Mouse (Mus musculus): ENCODE results near the gene March10. TPM values are rescaled to one million over a fixed set of nuclear protein-coding genes. Genes with fewer than 3 reads are reported as not detected.

Gene March10
- total and polyA plus RNA-seq, 3 experiments = 0.08 TPM; not detected in 2

- Histone ChIP-seq H3K4me3 (no peak overlapping the region), H3K27ac (peak overlapping the region; percentile 12; the same call in 1 of the 2 replicates), H3K27me3 (ENCODE audit: control insufficient read depth, insufficient read depth, low read length) (no peaks in the 10 kb centered on the region), H3K9ac (ENCODE audit: low read depth, low read length) (no peak overlapping the region), H3K4me1 (ENCODE audit: control insufficient read depth, insufficient read depth, low read length) (peaks cover 4% of the 10 kb centered on the region), H3K36me3 (ENCODE audit: control insufficient read depth, insufficient read depth, low read length) (peaks cover 2% of the 10 kb centered on the region), H3K79me2 (replicated peaks; ENCODE audit: control insufficient read depth, insufficient read depth, low read length) (no peaks in the 10 kb centered on the region)
- intact Hi-C loops (cut with DNase I) = no loop called here
- TF ChIP-seq CTCF (IDR thresholded peaks at IDR 0.05) (no peak), EP300 (IDR thresholded peaks at IDR 0.05; ENCODE audit: insufficient read depth, low read depth, low read length) (no peak), POLR2A (IDR thresholded peaks at IDR 0.05; ENCODE audit: insufficient read depth, low read depth, low read length) (no peak)
- peak in 1 of 2 experiments; percentile 11 for DNase-seq
- WGBS = 47% methylated on average over 4 of the region's 4 CpGs
These were observed 13.0 kb upstream of the March10 start for GRCm38 (mm10) chr11:105469561-105469960.

DNA sequence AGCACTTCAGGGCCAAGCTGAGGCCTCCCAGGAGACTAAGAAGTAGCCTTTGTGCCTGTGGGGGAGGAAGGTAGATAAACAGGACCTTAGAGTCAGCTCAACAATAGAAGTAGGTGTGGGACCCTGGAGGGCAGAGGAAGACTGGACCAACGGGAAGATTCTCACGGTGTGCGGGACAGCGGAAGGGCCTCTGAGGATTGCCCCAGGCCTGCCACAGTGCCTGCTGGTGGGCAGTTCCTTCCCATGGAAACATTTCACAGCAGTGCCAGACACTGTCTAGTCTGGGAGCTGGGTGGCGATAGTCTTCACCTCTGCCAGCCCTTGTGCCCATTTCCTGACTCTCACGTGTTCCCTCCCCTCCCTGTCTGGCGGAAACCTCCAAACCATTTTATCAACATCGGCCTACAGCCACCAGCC, 12.6 kb upstream of the March10 start:
- intact Hi-C loops (cut with DNase I) = no loop called here
- H3K27me3 ChIP-seq (ENCODE audit: control insufficient read depth, insufficient read depth, low read length) = no peaks in the 10 kb centered on the region
- WGBS = 42% methylated on average over 8 of the region's 8 CpGs
- peak in 1 of 2 experiments; percentile 14 for DNase-seq
- TF ChIP-seq EP300 (IDR thresholded peaks at IDR 0.05; ENCODE audit: insufficient read depth, low read depth, low read length) = no peak
- TF ChIP-seq POLR2A (IDR thresholded peaks at IDR 0.05; ENCODE audit: insufficient read depth, low read depth, low read length) = no peak
- no peak for TF ChIP-seq CTCF (IDR thresholded peaks at IDR 0.05)
- H3K4me1 ChIP-seq (ENCODE audit: control insufficient read depth, insufficient read depth, low read length) = peaks cover 4% of the 10 kb centered on the region
- H3K9ac ChIP-seq (ENCODE audit: low read depth, low read length) = no peak overlapping the region
- H3K4me3 ChIP-seq = no peak overlapping the region
- peaks cover 2% of the 10 kb centered on the region for H3K36me3 ChIP-seq (ENCODE audit: control insufficient read depth, insufficient read depth, low read length)
- H3K79me2 ChIP-seq (replicated peaks; ENCODE audit: control insufficient read depth, insufficient read depth, low read length) = no peaks in the 10 kb centered on the region
- peak overlapping the region; percentile 1 for H3K27ac ChIP-seq

GRCm38 (mm10) chr11:105468436-105468835, 11.9 kb upstream of the March10 start:
- no peak for DNase-seq
- no peaks in the 10 kb centered on the region; the same call in 1 of the 2 replicates for H3K36me3 ChIP-seq (ENCODE audit: control insufficient read depth, insufficient read depth, low read length)
- H3K9ac ChIP-seq (ENCODE audit: low read depth, low read length) = no peak overlapping the region
- 82% methylated on average over 5 of the region's 5 CpGs for WGBS
- no peaks in the 10 kb centered on the region for H3K79me2 ChIP-seq (replicated peaks; ENCODE audit: control insufficient read depth, insufficient read depth, low read length)
- intact Hi-C loops (cut with DNase I) = no loop called here
- H3K27me3 ChIP-seq (ENCODE audit: control insufficient read depth, insufficient read depth, low read length) = no peaks in the 10 kb centered on the region
- no peak overlapping the region; the same call in 1 of the 2 replicates for H3K27ac ChIP-seq
- no peak overlapping the region for H3K4me3 ChIP-seq
- TF ChIP-seq EP300 (IDR thresholded peaks at IDR 0.05; ENCODE audit: insufficient read depth, low read depth, low read length) (no peak), CTCF (IDR thresholded peaks at IDR 0.05) (no peak), POLR2A (IDR thresholded peaks at IDR 0.05; ENCODE audit: insufficient read depth, low read depth, low read length) (no peak)
- H3K4me1 ChIP-seq (ENCODE audit: control insufficient read depth, insufficient read depth, low read length) = peaks cover 3% of the 10 kb centered on the region

DNA sequence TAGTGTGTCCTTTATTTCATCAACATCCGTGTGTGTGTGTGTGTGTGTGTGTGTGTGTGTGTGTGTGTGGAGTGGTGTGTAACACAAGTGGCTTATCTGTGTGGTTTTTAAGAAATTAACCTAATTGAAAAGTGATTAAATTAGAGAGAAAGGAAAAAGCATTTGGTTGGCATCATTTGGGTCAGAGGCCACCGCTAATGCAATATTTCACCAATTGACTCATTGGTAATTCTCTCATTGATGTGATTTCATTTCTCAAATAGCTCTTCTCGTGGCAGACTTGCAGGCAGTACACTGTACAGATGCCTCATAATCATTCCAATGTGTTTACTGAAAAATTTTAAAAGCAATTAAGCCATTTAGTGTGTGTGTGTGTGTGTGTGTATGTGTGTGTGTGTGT, 11.3 kb upstream of the March10 start:
- no peak overlapping the region for H3K27ac ChIP-seq
- TF ChIP-seq EP300 (IDR thresholded peaks at IDR 0.05; ENCODE audit: insufficient read depth, low read depth, low read length) (no peak), CTCF (IDR thresholded peaks at IDR 0.05) (no peak), POLR2A (IDR thresholded peaks at IDR 0.05; ENCODE audit: insufficient read depth, low read depth, low read length) (no peak)

DNA sequence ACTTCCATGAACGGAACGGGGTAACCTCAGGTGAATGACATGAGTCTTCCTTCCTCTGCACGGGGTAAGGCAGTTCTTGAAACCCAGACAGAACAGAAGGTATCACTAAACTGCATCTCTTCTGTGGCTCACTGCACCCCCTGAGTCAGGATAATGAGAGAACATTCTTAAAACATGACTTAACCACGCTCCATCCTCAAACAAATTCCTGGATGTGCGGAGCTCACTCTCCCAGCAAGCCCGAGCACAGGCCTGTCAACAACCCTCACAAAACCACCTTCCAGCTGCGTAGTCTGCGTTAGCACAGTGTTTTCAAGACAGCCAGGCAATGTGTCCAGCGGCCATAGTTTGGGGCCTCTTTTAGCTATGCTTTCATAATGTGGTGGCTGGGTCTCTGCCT, 10.7 kb upstream of the March10 start:
- DNase-seq = peak in 1 of 2 experiments; percentile 11
- WGBS = 47% methylated on average over 9 of the region's 9 CpGs

More for the DNA sequence above, 11.3 kb upstream of the March10 start:
- DNase-seq = no peak
- Histone ChIP-seq H3K4me3 (no peak overlapping the region), H3K79me2 (replicated peaks; ENCODE audit: control insufficient read depth, insufficient read depth, low read length) (no peaks in the 10 kb centered on the region), H3K36me3 (ENCODE audit: control insufficient read depth, insufficient read depth, low read length) (no peaks in the 10 kb centered on the region), H3K9ac (ENCODE audit: low read depth, low read length) (no peak overlapping the region), H3K4me1 (ENCODE audit: control insufficient read depth, insufficient read depth, low read length) (peaks cover 3% of the 10 kb centered on the region), H3K27me3 (ENCODE audit: control insufficient read depth, insufficient read depth, low read length) (no peaks in the 10 kb centered on the region)
- WGBS = 96% methylated on average over 3 of the region's 3 CpGs
- intact Hi-C loops (cut with DNase I) = no loop called here

DNA sequence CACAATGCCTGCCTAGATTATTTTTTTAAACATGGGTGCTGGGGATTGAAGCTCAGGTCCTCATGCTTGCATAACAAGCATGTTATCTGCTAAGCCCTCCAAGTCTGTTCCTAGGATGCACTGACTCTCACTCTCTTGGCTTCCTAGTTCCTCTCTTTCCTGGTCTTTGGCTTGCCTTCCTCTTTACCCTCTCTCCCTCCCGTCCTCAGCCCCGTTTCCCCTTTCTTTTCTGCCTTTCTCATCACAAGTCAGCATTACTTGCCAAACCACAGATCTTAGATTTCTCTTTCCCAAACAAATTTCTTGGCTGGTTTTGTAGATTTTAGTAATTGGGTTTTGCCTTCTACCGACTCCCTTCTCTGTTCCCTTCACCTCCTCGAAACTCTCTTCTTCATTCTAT, 10.2 kb upstream of the March10 start:
- Histone ChIP-seq H3K36me3 (ENCODE audit: control insufficient read depth, insufficient read depth, low read length) (no peaks in the 10 kb centered on the region), H3K4me1 (ENCODE audit: control insufficient read depth, insufficient read depth, low read length) (peaks cover 3% of the 10 kb centered on the region), H3K27me3 (ENCODE audit: control insufficient read depth, insufficient read depth, low read length) (no peaks in the 10 kb centered on the region), H3K4me3 (no peak overlapping the region), H3K9ac (ENCODE audit: low read depth, low read length) (no peak overlapping the region), H3K27ac (no peak overlapping the region), H3K79me2 (replicated peaks; ENCODE audit: control insufficient read depth, insufficient read depth, low read length) (no peaks in the 10 kb centered on the region)
- TF ChIP-seq POLR2A (IDR thresholded peaks at IDR 0.05; ENCODE audit: insufficient read depth, low read depth, low read length) = no peak
- no peak for TF ChIP-seq CTCF (IDR thresholded peaks at IDR 0.05)
- no peak for TF ChIP-seq EP300 (IDR thresholded peaks at IDR 0.05; ENCODE audit: insufficient read depth, low read depth, low read length)
- WGBS = 47% methylated on average over 4 of the region's 4 CpGs
- DNase-seq = peak in 1 of 2 experiments; percentile 23
- intact Hi-C loops (cut with DNase I) = no loop called here

More for the DNA sequence above, 10.7 kb upstream of the March10 start:
- Histone ChIP-seq H3K9ac (ENCODE audit: low read depth, low read length) (no peak overlapping the region), H3K4me1 (ENCODE audit: control insufficient read depth, insufficient read depth, low read length) (peaks cover 3% of the 10 kb centered on the region), H3K36me3 (ENCODE audit: control insufficient read depth, insufficient read depth, low read length) (no peaks in the 10 kb centered on the region), H3K27me3 (ENCODE audit: control insufficient read depth, insufficient read depth, low read length) (no peaks in the 10 kb centered on the region), H3K27ac (no peak overlapping the region), H3K4me3 (no peak overlapping the region), H3K79me2 (replicated peaks; ENCODE audit: control insufficient read depth, insufficient read depth, low read length) (no peaks in the 10 kb centered on the region)
- intact Hi-C loops (cut with DNase I) = no loop called here
- TF ChIP-seq POLR2A (IDR thresholded peaks at IDR 0.05; ENCODE audit: insufficient read depth, low read depth, low read length) (no peak), EP300 (IDR thresholded peaks at IDR 0.05; ENCODE audit: insufficient read depth, low read depth, low read length) (no peak), CTCF (IDR thresholded peaks at IDR 0.05) (no peak)
